Mouse (Mus musculus) layer of hippocampus, postnatal 25 days (tissue): ENCODE measurements around the gene Cnbd2. TPM values are rescaled to one million over a fixed set of nuclear protein-coding genes. Genes with fewer than 3 reads are reported as not detected.

Source experiments
- DNase-seq, 2 experiments: peaks; one replicate each; pipeline ENCODE4 v3.0.0; 2022; ENCODE audit warnings: mixed read lengths in 2 of 2, low spot score in 1 of 2; ENCODE audit errors: extremely low spot score in 1 of 2
- total RNA-seq, 2 experiments: library from RNA; stranded (reverse); gene quantifications; 2 replicates each; pipeline ENCODE4 v1.2.3; 2021

Cnbd2 gene
- total RNA-seq: 1 to 10 TPM; 4.3 to 4.6 TPM

DNA sequence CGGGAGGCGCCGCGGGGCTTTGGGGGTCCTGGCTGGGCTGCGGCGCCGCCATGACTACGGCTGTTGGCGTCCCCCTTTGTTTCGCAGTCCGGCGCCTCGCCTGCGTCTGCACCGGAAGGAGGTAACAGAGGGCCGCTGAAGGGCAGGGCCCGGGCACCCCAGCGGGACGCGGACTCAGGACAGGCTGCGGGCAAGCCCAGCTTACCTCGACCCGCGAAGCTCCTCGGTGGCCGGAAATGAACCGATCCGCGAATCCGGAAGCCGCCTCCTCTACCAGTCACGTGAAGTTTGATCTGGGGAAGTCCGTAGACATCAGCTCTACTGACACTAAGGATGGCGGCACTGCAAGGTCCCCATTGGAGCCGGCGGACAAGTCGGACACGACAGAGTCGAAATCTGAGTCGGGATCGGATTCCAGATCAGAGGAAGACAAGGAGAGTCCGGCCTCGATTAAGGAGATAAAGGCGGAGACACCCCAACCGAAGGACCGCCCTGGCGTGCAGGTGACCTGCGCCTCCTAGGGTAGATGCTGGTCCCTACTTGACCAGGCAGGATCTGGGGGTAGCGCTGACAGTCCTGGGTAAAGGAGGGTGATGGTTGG, at the start of gene Cnbd2, which contains the start of gene Scand1:
Gene Cnbd2 (plus strand): TSS at position 3 of the 601 bp plus-strand sequence.
Gene Scand1 (minus strand): TSS at position 408 of the 601 bp plus-strand sequence.
- peak; percentile 68 to 77 for DNase-seq

DNA sequence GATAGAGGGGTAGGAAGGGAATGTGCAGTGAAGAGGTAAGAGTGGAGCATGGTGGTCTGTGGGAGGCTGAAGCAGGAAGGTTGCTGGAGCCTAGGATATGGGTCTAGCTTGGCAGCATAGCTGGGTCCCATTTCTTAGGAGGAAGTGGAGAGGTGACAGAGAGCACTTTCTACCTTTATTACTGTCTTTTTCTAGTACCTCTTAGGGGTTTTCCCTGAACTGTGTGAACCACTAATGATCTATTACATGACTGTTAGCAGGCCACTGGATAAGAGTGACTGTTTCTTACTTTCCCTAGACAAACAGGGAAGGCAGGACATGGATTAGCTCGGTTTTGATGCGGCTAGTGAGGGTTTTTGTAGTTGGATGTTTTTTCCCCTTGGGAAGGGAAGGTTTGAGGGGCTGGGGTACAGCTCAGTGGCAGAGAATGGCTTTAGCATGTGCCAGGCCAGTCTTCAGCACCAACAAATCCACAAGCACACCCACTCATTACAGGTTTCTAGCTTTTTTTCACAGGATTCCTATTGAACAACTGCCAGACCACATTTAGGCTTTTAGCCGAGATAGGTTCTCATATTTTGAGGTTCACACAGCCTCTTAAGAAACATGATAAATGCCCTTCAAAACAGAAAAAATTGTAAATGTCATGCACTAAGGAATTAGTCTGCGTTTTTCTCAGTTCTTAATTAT, 48.8 kb upstream of the Cnbd2 start:
- no peak for DNase-seq

DNA sequence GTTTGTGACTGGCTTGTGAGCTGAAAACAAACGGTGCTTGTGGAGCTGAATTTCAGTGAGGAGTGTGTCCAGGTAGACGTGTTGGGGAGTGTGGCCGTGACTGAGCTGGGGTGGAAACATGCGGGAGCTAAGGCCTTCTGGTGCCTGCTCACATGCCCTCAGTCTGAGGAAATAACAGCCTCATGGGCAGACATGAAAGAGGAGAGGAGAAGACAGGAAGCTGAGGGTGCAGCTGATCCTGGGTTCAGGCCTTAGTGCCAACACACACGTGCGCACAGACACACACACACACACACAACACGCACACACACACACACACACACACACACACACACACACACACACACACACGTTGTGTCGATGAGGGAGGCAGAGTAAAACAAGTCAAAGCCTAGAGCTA, 44.5 kb upstream of the Cnbd2 start:
- DNase-seq: no peak

DNA sequence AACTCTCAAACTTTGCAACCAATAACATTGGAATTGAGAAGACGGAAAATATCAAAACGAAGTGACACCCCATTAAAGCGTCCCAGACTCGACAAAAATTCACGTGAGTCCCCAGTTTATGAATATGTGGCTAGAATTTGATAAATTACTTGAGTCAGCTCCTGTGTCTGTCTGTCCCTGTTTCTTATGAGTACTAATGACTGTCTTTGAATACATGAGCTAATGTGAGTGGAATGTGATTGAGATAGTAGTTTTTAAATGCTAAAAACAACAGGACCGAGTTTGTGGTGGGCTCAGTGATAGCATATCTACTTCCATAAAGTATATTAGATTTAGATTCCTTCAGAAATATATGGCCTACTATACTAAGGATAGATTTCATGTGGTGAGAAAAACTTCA, 39.5 kb upstream of the Cnbd2 start:
- no peak for DNase-seq

DNA sequence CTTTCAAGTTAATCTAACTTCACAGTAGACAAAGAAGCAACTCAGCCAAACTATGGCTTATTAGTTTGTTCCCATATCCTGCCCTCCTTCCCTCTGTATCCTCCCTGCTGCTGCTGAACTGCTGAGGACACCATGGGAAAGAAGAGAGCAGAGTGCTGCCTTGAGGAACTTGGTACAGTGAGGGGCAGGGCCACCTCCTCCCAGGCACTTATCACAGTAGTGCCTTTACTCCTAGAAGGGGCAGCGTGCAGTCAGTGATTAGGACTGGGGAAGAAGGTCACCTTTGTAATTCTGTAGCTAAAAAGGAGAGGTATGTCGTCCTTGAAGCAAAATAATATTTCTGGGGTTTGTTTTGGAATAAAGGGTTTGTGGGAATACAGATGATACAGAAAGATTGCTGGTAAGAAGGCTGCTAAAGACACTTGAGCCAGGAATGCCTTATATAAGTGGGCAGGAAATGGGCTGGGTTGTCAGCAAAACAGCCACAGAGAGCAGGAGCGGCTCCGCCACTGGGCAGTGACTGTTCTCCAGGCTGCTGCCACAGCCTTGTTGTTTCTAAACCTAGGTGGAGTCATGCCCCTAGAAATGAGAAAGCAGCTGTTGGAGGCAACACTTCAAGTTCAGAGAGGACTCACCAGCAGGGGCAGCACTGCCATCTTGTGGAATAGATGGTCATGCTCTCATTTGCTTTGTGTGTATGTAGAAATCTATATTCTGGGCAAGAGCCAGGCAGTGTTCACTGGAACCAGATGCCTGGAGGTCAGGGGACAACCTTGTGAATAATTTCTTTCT, 33.7 kb upstream of the Cnbd2 start:
- DNase-seq: peak; percentile 52 to 75

DNA sequence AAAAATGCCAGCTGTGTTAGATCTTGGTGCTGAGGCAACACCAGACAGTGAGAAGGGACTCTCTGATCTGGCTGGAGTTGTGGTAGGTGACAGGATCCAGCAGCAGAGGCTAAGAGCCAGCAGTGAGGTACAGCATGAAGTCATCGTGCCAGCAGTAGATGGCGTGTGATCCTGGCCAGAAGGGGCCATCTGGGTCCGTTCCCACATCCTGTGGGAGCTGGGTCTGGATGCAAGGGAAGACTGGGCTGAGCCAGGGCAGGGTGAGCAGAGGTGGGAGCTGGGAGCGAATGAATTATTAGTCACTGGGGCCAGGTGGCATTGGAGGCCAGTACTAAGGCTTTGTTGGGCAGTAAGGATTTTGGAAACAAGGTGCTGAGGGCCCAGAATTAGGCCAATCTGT, 30.9 kb upstream of the Cnbd2 start:
- no peak for DNase-seq

DNA sequence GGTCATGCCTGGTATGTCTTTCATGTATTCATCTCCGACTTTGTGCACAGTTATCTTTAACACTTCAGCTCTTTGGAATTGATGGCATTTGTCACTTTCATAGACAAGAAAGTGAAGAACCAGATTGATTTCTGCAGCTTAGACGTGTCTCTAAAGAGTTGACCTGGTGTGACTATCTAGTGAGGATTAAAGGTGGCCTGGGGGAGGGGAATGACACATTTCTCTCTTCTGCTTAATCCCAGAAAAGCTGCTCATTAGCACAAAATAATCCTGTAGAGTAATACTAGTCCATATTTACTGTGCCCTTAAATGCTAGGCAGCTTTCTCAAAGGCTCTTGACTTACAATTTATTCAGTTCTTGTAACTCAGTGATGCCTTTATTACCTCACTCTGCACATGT, 26.9 kb upstream of the Cnbd2 start:
- DNase-seq: no peak

DNA sequence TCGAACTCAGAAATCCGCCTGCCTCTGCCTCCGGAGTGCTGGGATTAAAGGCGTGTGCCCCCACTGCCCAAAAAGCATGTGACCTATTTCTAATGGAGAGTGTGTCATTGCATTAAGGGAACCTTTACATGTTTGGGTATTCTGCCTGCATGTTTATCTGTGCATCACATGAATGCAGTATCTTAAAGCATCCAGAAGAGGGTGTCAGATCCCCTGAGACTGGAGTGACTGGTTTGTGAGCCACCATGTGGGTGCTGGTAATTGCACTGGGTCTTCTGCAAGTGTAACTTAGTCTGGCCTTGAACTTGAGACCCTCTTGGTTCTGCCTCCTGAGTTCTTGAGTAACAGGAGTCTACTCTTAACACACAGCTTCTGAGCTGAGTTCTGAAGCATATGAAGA, 25.4 kb upstream of the Cnbd2 start:
- no peak for DNase-seq

DNA sequence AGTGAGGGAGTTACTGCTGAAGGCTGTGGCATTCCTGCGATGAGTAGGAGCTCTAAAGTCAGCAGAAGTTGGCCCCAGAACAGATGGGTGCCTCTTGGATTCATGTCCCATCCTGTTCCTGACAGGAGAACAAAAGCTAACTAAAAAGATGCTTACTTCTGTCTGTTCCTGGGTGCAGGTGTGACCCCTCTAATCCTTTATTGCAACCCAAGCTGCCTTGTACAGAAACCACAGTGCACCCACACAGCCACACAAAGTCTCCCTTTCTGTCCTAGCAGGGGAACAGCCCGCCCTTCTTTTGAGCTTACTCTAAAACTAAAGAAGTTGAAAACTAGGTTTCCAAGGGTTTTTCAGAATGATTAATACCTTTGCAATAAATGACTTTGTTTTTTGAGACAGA, 23.9 kb upstream of the Cnbd2 start:
- no peak for DNase-seq

DNA sequence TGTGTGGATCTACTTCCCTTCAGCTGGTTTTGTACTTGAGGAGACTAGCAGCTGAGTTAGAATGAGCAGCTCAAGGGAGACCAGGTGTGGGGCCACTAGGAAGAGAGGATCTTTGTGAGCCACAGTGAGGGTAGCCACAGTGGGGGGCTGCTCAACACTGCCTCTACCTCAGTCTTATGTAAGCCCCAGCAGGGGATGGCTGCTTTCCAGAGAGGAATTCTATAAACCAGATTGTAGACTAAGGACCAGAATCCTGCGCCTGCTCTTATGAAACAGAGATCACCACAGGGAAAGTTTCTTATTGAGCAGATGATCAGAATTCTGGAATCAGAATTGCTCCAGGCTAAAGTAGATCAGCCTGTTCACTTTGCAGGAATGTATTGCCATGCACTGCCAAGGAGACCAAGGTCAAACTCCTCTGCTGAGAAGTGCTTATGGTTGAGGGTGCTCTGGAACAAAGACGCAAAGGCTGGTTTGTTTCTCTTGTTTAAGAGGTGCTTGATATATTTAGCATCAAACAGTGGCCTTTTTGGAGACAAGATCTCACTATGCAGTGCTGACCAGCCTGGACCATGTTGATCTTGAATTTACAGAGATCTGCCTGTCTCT, 22.4 kb upstream of the Cnbd2 start:
- DNase-seq: no peak

DNA sequence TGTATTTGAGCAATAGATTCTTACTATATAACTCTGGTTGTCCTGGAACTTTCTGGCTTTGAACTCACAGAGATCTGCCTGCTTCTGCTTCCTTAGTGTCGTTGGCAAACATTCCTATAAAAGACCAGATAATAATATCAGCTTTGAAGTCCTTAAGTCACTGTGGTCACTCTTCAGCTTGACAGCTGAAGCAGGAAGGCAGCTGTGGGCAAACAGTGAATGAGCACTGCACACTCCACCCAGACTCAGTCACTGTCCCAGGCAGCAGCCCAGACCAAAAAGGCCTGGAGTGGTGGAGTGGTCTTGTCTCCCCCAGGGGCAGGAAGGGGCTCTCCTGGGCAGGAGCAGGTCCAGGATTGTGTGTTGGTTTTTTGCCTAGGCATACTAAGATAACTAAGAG, 20.1 kb upstream of the Cnbd2 start:
- DNase-seq: no peak

DNA sequence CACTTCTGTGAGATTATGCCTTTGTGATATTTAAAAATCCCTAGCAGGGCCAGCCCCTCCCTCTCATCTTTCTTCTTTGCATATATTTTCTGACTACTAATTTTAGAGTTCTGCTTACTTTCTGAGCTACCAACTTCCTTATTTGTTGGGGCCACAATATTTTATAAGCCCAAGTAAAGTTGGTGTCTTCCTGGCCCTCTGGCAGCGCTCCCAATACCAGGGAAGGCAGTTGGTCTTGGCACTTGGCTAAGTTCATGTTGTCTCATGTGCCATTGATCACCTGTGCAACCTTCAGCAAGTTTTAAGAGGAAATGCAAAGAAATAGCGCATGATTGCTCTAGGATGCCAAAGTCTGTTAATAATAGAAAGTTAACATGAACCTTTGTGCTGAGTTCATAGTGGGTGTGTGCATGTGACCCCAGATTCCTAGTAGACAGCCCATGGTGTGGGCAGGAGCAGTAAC, 16.5 kb upstream of the Cnbd2 start:
- DNase-seq: no peak

DNA sequence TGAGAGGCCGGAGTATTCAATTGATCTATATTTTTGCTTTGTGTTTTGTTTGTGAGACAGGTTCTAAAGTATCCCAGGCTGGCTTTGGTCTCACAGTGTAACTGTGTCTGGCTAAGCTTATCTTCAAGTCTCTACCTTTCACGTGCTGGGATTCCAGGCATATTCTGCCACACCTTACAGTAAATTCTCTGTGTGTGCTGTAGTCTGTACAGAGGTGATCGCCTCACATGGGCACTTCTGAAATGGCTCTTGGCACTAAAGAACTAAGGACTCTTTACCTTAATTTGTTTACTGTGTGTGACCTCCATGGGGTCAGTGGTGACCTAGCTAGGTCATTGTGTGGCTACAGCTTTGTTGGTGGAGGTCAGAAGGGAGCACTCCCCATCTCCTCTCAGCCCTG, 15.9 kb upstream of the Cnbd2 start:
- DNase-seq: no peak

DNA sequence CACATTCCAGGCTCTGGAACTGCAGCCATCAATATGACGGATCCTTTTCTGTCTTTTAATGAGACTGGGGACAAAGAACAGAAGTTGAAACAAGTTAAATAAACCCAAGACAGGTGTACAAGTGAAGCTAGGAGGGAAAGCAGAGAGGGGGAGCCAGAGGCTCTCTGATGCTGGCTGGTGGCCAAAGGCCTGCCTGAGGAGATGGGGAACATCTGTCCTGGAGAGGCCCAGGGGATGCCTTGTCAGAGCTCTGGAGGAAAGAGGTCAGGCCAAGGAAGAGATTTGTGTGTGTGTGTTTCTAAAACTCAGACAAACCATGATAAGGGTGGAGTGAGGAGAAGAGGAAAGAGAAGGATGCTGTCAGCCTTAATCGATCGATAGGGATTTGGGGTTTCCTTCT, 14.4 kb upstream of the Cnbd2 start:
- DNase-seq: no peak

DNA sequence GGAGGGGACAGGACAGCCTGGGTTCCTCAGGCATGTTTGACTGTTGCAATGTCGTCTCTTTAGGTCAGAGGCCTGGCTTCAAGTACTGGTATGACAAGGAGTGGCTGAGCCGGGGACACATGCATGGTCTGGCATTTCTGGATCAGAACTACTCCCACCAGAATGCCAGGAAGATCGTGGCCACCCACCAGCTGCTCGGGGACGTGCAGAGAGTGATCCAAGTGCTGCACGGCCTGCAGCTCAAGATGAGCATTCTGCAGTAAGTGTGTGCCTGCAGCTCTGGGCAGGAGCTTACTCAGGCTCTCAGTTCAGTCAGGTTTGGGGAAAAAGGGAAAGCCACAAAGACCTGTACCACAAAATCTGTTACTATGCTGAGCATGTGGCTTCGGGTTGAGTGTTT, 13.6 kb upstream of the Cnbd2 start:
- no peak for DNase-seq

DNA sequence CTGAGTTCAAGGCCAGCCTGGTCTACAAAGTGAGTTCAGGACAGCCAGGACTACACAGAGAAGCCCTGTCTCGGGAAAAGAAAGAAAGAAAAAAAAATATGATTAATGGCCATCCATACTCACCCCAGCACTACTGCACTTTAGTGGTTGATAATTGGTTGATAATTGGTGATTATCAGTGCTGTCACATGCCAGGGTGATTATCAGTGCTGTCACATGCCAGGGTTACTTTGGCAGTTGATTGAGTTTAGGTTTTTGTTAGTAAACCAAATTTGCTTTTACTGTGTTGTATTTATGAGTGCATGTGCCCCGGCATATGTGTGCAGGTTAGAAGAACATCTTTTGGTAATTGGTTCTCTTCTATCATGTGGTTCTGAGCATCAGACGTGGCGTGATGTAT, 10.0 kb upstream of the Cnbd2 start:
- DNase-seq: no peak

DNA sequence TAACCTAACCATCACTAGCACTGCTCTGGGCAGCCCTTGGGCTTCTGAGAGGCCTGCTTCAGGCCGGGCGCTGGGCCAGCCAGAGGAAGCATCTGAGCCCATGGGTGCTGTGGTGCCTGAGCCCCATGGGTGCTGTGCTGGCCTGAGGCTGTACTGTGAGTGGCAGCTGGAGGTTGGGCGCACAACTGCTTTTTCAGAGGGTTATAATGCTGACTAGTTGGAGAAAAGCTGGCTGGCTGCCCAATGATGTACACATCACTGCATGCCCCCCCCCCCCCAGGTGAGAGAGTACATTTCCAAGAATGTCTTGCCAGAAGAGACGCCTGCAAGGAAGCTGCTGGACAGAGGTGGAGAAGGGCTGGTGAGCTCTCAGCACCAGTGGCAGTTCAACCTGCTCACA, 7.7 kb upstream of the Cnbd2 start:
- DNase-seq: no peak

DNA sequence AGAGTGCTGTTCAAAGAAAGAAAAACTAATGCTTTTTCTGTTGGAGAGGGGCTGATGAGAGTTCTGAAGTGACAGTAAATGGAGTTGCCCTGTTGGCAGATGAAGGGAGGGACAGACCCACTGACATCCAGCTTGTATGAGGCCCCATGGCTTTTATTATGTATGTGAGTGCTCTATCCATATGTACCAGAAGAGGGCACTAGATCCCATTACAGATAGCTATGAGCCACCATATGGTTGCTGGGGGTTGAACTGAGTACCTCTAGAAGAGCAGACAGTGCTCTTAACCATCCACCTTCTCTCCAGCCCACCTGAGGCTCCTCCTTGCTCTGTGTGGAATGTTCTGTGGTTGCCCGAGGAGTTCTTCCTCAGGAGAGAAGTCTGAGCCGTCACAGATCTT, 6.3 kb upstream of the Cnbd2 start:
- no peak for DNase-seq

DNA sequence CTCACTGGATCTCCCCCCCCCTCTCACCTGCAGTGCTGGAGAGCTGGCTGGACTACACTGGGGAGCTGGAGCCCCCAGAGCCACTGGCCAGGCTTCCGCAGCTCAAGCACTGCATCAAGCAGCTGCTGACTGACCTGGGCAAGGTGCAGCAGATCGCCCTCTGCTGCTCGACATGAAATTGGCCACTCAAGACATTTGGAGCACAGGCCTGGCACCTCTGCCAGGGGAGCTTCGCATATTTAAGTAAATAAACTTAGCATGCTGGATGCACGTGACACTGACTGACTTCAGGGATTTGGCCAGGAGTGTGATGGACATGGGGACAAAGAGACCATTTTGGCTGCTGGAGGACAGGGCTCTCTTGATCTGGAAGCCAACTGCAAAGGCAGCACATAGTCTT, 4.8 kb upstream of the Cnbd2 start:
- DNase-seq: no peak

DNA sequence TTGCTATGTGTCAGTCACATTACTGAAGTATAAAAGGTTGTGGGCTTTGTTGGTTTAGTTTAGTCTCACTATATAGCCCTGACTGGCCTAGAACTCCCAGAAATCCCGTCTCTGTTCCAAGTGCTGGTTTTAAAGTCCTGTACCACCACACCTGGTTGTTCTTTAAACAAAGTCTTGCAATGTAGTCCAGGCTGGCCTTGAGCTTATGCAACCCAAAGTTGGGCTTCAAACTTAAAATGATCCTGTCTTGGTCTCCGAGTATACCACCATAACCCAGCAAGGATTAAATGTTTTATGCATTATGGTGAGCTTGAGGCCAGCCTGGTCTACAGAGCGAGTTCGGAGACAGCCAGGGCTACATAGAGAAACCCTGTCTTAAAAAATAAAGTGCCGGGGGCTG, 2.2 kb upstream of the Cnbd2 start:
- DNase-seq: no peak

DNA sequence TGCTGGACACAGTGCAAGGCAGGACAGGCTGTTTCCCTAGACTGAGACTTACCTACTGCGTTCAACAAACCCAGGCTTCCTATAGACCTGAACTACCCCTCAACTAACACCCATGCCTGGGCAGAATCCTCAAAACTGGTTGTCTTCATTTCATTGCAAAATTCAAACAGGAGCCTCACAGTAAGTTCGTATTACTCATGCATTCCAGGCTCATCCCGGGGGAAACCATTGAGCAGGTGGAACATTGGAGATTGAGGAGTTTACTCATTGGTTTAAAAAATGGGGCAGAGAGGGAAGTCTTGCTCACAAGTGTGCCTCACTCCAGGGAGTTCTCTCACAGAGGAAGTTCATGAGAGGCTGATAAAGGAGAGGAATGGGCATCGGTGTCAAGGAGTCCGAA, 1.6 kb upstream of the Cnbd2 start:
- no peak for DNase-seq
